Mouse (Mus musculus): Measurements from ENCODE around the gene Gm10553.
"Not testable (repeated sequence)": the region's sequence is repeated elsewhere in the genome, so short reads cannot be mapped to it uniquely, and the experiment has no call there.

DNA sequence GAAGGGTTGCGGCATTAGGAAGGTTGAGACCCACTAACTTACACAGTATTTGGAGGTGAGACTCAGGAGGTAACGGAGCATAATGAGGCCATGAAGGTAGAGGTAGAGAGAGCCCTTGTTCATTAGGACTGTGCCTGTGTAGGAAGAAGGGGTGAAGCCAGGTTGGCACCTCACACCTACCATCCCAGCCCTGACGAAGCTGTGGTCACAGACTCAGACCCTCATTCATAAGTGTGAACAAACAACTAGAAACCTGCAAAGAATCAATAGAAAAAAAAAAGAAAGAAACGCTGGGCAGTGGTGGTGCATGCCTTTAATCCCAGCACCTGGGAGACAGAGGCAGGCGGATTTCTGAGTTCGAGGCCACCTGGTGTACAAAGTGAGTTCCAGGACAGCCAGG lies 18.4 kb downstream of the Gm10553 start:
- not testable (repeated sequence) for TF ChIP-seq CTCF, POLR2A (IDR thresholded peaks at IDR 0.05; ENCODE audit: insufficient read depth, low read depth, low read length)
